Mouse (Mus musculus) splenic B cell, adult 2 months (primary cell): Measurements from ENCODE around the gene Ptpn14.

ENCODE experiments used
- DNase-seq: peaks from one replicate; pipeline ENCODE4 v3.0.0-alpha.2; 2011; ENCODE audit warnings: low read depth, low spot score
- H3K27me3 ChIP-seq: 2 replicates; pipeline ENCODE4 v1.6.1; 2012; ENCODE audit warnings: mild to moderate bottlenecking, low read length, moderate library complexity, mixed read lengths; ENCODE audit not compliant: control insufficient read depth, poor library complexity, insufficient read depth, severe bottlenecking
- H3K36me3 ChIP-seq: 2 replicates; pipeline ENCODE4 v1.6.1; 2012; ENCODE audit warnings: mild to moderate bottlenecking, low read length, moderate library complexity, mixed read lengths; ENCODE audit not compliant: control insufficient read depth, poor library complexity, insufficient read depth, severe bottlenecking

The Ptpn14 gene

GRCm38 (mm10) chr1:189833351-189833750, 105.3 kb downstream of the Ptpn14 start:
- Histone ChIP-seq H3K27me3 (no peaks in the 10 kb centered on the region), H3K36me3 (no peaks in the 10 kb centered on the region)
- no peak for DNase-seq

- no peaks in the 10 kb centered on the region for H3K36me3 ChIP-seq
- H3K27me3 ChIP-seq = no peaks in the 10 kb centered on the region
- DNase-seq = no peak
Observed at GRCm38 (mm10) chr1:189834166-189834565, 106.1 kb downstream of the Ptpn14 start.

DNA sequence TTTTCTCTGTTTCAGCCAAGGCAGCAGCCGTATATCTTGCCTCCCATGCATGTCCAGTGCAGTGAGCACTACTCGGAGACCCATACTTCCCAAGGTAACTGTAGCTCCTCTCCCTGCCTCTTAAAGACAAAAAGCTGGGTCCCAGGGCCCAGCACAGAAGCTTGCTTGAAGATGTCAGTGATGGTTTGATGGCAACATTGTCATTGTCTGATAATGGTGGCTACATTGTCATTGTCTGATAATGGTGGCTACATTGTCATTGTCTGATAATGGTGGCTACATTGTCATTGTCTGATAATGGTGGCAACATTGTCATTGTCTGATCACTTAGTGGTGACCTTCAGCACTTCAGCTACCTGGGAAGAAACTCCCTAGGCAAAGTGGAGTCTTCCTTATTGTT, 118.3 kb downstream of the Ptpn14 start:
- Histone ChIP-seq H3K36me3 (no peaks in the 10 kb centered on the region; the same call in 1 of the 2 replicates), H3K27me3 (no peaks in the 10 kb centered on the region)
- no peak for DNase-seq

- DNase-seq = no peak
- no peaks in the 10 kb centered on the region for H3K27me3 ChIP-seq
- no peaks in the 10 kb centered on the region; the same call in 1 of the 2 replicates for H3K36me3 ChIP-seq
Observed at GRCm38 (mm10) chr1:189849550-189849949, 121.5 kb downstream of the Ptpn14 start.

GRCm38 (mm10) chr1:189852051-189852450, 124.0 kb downstream of the Ptpn14 start:
- H3K36me3 ChIP-seq = no peaks in the 10 kb centered on the region; the same call in 1 of the 2 replicates
- no peaks in the 10 kb centered on the region for H3K27me3 ChIP-seq
- DNase-seq = no peak

DNA sequence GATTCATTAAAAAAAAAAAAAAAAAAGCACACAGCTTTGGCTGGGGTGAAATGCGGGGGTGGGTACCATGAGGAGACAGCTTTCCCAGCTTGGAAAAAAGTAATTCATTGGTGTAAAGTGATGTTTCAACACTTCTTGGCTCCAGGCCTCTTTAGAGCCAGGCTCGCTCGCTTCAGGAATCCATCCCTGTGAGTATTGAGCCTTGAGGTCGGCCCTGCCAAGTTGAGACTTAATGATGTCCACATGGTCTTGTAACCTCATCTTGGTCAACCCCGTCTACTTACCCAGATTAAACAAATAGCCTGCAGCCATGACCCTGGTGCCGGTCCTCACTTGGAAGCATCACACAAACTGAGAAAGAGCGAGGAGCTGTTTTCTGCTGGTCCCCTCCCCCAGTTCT, 124.4 kb downstream of the Ptpn14 start:
- H3K36me3 ChIP-seq = no peaks in the 10 kb centered on the region; the same call in 1 of the 2 replicates
- no peaks in the 10 kb centered on the region for H3K27me3 ChIP-seq
- no peak for DNase-seq

DNA sequence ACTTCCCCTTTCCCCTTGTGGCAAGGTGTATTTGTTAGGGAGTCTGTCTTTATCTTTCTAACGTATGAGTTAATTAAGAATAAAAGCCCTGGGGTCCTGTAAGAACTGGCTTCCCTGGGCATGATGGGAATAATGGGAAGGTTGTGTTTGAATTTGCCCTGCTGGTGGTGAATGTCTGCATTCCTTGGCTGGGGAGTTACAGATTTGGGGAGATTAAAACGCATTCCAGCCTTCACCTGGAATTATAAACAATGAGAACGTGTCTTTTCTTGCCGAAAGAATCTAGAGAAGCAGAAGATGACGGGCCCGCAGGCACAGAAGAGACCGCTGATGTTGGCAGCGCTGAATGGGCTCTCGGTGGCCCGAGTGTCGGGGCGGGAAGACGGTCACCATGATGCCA, 126.6 kb downstream of the Ptpn14 start:
- no peak for DNase-seq
- H3K27me3 ChIP-seq = no peaks in the 10 kb centered on the region
- H3K36me3 ChIP-seq = no peaks in the 10 kb centered on the region; the same call in 1 of the 2 replicates

GRCm38 (mm10) chr1:189855739-189856138, 127.7 kb downstream of the Ptpn14 start:
- no peaks in the 10 kb centered on the region for H3K27me3 ChIP-seq

GRCm38 (mm10) chr1:189858377-189858776, 130.3 kb downstream of the Ptpn14 start:
- no peaks in the 10 kb centered on the region; the same call in 1 of the 2 replicates for H3K36me3 ChIP-seq
- no peak for DNase-seq
- H3K27me3 ChIP-seq = no peaks in the 10 kb centered on the region

More at GRCm38 (mm10) chr1:189855739-189856138, 127.7 kb downstream of the Ptpn14 start:
- DNase-seq = no peak
- no peaks in the 10 kb centered on the region for H3K36me3 ChIP-seq

DNA sequence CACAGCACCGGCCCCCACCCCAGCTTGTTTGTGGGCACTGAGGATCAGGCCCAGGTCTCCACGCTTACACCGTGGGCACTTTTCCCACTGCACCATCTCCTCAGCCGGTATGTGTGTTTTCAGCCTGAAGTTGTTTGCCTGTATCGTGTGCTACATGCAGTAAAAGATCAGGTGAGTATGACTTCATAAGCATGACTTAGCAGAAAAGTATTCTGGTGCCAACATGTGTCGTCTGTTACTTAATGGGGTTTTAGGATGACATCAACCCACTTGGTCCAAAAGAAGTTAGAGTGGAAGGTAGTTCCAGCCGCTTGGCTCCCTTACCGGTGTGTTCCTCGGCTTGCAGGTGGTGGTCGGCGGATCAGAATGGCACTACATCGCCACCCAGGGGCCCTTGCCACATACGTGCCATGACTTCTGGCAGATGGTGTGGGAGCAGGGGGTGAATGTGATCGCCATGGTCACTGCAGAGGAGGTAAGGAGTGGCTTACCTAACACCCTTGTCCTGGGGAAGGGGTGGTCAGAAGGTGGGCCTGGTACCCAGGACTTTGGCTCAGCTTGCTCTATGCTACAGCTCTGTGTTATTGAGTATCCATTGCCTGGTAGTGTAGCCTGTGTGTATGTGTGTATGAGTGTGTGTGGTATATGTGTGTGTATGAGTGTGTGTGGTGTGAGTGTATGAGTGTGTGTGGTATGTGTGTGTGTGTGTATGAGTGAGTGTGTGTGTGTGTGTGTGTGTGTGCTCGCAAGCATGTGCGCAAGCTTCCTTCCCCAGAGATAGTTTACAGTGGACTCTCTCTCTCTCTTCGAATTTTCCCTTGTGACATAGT, 132.3 kb downstream of the Ptpn14 start:
- no peaks in the 10 kb centered on the region; the same call in 1 of the 2 replicates for H3K36me3 ChIP-seq
- no peaks in the 10 kb centered on the region for H3K27me3 ChIP-seq
- peak; percentile 31 for DNase-seq

- no peak for DNase-seq
- H3K36me3 ChIP-seq = no peaks in the 10 kb centered on the region; the same call in 1 of the 2 replicates
- no peaks in the 10 kb centered on the region for H3K27me3 ChIP-seq
Observed at GRCm38 (mm10) chr1:189860942-189861315, 132.9 kb downstream of the Ptpn14 start.

DNA sequence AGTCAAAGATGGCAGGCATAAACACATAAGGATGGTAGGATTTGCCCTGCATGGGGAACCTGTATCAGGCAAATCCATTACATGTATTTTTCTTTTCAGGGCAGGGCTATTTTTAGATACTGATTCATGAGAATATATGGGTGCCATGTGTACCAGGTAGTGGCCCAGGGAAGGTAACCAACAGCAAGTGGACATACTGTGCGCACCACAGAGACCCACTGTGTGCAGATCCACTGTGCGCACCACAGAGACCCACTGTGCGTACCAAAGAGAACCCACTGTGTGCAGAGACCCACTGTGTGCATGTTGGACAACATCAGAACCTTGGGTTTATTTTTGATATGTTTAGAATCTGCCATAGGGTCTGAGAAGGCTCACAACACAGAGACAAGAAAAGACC, 135.7 kb downstream of the Ptpn14 start:
- H3K27me3 ChIP-seq = no peaks in the 10 kb centered on the region
- DNase-seq = no peak
- H3K36me3 ChIP-seq = no peaks in the 10 kb centered on the region; the same call in 1 of the 2 replicates

GRCm38 (mm10) chr1:189864301-189864700, 136.2 kb downstream of the Ptpn14 start:
- no peaks in the 10 kb centered on the region; the same call in 1 of the 2 replicates for H3K36me3 ChIP-seq
- H3K27me3 ChIP-seq = no peaks in the 10 kb centered on the region
- no peak for DNase-seq

- H3K27me3 ChIP-seq = no peaks in the 10 kb centered on the region
- DNase-seq = no peak
Observed at GRCm38 (mm10) chr1:189864846-189865560, 136.9 kb downstream of the Ptpn14 start.

GRCm38 (mm10) chr1:189866621-189867020, 138.6 kb downstream of the Ptpn14 start:
- H3K36me3 ChIP-seq = no peaks in the 10 kb centered on the region
- no peak for DNase-seq
- no peaks in the 10 kb centered on the region for H3K27me3 ChIP-seq

More at GRCm38 (mm10) chr1:189864846-189865560, 136.9 kb downstream of the Ptpn14 start:
- no peaks in the 10 kb centered on the region; the same call in 1 of the 2 replicates for H3K36me3 ChIP-seq
